Mouse (Mus musculus) embryonic facial prominence, embryonic 12.5 days (tissue): ENCODE measurements around the gene Dlgap1. TPM values are rescaled to one million over a fixed set of nuclear protein-coding genes. Genes with fewer than 3 reads are reported as not detected.

Experiments
- ATAC-seq: fragments of 200-750 bp; cut with Nextera tagmentation; 2 replicates; pipeline ENCODE4 v1.8.0; 2017; ENCODE audit not compliant: insufficient number of reproducible peaks, insufficient read depth, low FRiP score, low TSS enrichment
- H3K27ac ChIP-seq: fragments of 300-500 bp; sonication (generic); 2 replicates; pipeline ENCODE4 v1.5.1; 2016; ENCODE audit warnings: mild to moderate bottlenecking
- H3K27me3 ChIP-seq: fragments of 300-500 bp; sonication (generic); 2 replicates; pipeline ENCODE4 v1.6.1; 2016; ENCODE audit warnings: mild to moderate bottlenecking, moderate library complexity
- H3K36me3 ChIP-seq: fragments of 300-500 bp; sonication (generic); 2 replicates; pipeline ENCODE4 v1.6.1; 2016; ENCODE audit warnings: mild to moderate bottlenecking
- H3K4me1 ChIP-seq: fragments of 300-500 bp; sonication (generic); 2 replicates; pipeline ENCODE4 v1.6.1; 2016
- H3K4me2 ChIP-seq: fragments of 300-500 bp; sonication (generic); replicated peaks from 2 replicates; pipeline ENCODE4 v1.6.1; 2016; ENCODE audit warnings: mild to moderate bottlenecking, moderate library complexity
- H3K4me3 ChIP-seq: fragments of 300-500 bp; sonication (generic); 2 replicates; pipeline ENCODE4 v1.5.1; 2016; ENCODE audit warnings: mild to moderate bottlenecking
- H3K9ac ChIP-seq: fragments of 300-500 bp; sonication (generic); 2 replicates; pipeline ENCODE4 v1.6.1; 2016; ENCODE audit warnings: mild to moderate bottlenecking, moderate library complexity
- H3K9me3 ChIP-seq: fragments of 300-500 bp; sonication (generic); 2 replicates; pipeline ENCODE4 v1.6.1; 2016; ENCODE audit warnings: mild to moderate bottlenecking, moderate library complexity
- WGBS: fragments of 180-500 bp; shearing (Covaris S2); methylation state at CpG from one replicate; pipeline ENCODE4 v1.1.7; 2016; 5-methylcytosine and 5-hydroxymethylcytosine counted together
- polyA plus RNA-seq: library from polyadenylated mRNA; unstranded; fragments of >200 nt; fragmentation: Nextera tagmentation; extraction: Ambion mirVana; gene quantifications from 2 replicates; pipeline ENCODE4 v1.2.1, GENCODE M21; 2016

Gene Dlgap1
- polyA plus RNA-seq, 1 experiment from 2014 or later = 6.0 TPM

GRCm38 (mm10) chr17:70430452-70430787, 461.5 kb downstream of the Dlgap1 start:
- no peaks in the 10 kb centered on the region for H3K36me3 ChIP-seq
- WGBS = 22% methylated on average over 5 of the region's 5 CpGs
- no peak overlapping the region for H3K27ac ChIP-seq
- no peak overlapping the region for H3K4me2 ChIP-seq
- H3K9ac ChIP-seq = no peak overlapping the region
- H3K9me3 ChIP-seq = no peaks in the 10 kb centered on the region
- H3K4me3 ChIP-seq = no peak overlapping the region
- ATAC-seq = no peak
- no peaks in the 10 kb centered on the region for H3K4me1 ChIP-seq
- H3K27me3 ChIP-seq = no peaks in the 10 kb centered on the region

- no peak overlapping the region for H3K27ac ChIP-seq
- H3K4me2 ChIP-seq = no peak overlapping the region
- H3K4me3 ChIP-seq = no peak overlapping the region
- H3K9ac ChIP-seq = no peak overlapping the region
- no peak for ATAC-seq
- H3K36me3 ChIP-seq = no peaks in the 10 kb centered on the region
- H3K27me3 ChIP-seq = no peaks in the 10 kb centered on the region
- WGBS = 78% methylated on average over 5 of the region's 5 CpGs
- H3K9me3 ChIP-seq = no peaks in the 10 kb centered on the region
- H3K4me1 ChIP-seq = no peaks in the 10 kb centered on the region
Measured at GRCm38 (mm10) chr17:70432834-70433233, 464.0 kb downstream of the Dlgap1 start.

DNA sequence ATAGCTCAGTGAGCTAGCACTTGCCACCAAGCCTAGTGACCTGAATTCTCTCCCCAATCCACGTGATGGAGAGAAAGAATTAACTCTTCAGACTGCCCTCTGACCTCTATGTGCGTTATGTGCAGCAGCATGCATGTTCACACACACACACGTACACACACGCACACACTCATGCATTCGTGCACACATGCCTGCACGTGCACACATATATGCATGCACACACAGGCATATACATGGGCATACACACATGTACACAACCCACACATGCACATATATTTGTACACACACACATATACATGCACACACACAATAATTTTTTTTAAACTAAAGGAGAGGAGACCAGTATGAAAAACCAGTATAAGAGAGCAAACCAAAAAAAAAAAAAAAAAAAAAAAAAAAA, 465.7 kb downstream of the Dlgap1 start:
- no peak overlapping the region for H3K4me2 ChIP-seq
- WGBS = 87% methylated on average over 6 of the region's 6 CpGs
- ATAC-seq = peak; percentile 64; the same call in 1 of the 2 replicates
- H3K27ac ChIP-seq = no peak overlapping the region
- no peak overlapping the region for H3K4me3 ChIP-seq
- H3K9me3 ChIP-seq = no peaks in the 10 kb centered on the region
- no peaks in the 10 kb centered on the region for H3K36me3 ChIP-seq
- no peaks in the 10 kb centered on the region for H3K4me1 ChIP-seq
- H3K9ac ChIP-seq = no peak overlapping the region
- H3K27me3 ChIP-seq = no peaks in the 10 kb centered on the region

DNA sequence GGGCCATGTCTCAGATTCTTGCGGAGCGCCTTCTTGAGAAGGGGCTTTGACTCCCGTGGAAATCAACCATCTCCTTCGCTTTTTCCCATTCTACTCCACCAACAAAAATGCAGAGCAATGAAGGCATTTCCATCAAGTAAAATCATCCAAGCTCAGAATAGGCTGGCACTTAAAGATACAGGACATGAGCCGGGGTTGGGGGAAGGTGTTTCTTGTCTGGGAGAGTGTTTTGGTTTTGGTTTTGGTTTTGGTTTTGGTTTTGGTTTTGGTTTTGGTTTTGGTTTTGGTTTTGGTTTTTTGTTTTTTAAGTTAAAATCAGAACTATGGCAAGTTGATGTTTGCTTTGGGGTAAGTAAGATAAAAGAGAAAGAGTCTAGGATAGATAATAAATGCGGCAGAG, 466.7 kb downstream of the Dlgap1 start:
- ATAC-seq = no peak
- no peak overlapping the region for H3K9ac ChIP-seq
- H3K36me3 ChIP-seq = no peaks in the 10 kb centered on the region
- no peak overlapping the region for H3K27ac ChIP-seq
- no peaks in the 10 kb centered on the region for H3K27me3 ChIP-seq
- H3K4me2 ChIP-seq = no peak overlapping the region
- H3K4me1 ChIP-seq = no peaks in the 10 kb centered on the region
- no peaks in the 10 kb centered on the region for H3K9me3 ChIP-seq
- 83% methylated on average over 6 of the region's 6 CpGs for WGBS
- H3K4me3 ChIP-seq = no peak overlapping the region

GRCm38 (mm10) chr17:70437229-70437628, 468.4 kb downstream of the Dlgap1 start:
- Histone ChIP-seq H3K27ac (no peak overlapping the region), H3K9ac (no peak overlapping the region), H3K36me3 (no peaks in the 10 kb centered on the region), H3K4me2 (no peak overlapping the region), H3K4me3 (no peak overlapping the region), H3K4me1 (no peaks in the 10 kb centered on the region), H3K9me3 (no peaks in the 10 kb centered on the region), H3K27me3 (no peaks in the 10 kb centered on the region)
- no peak for ATAC-seq
- 77% methylated on average over 5 of the region's 5 CpGs for WGBS

- H3K9ac ChIP-seq = no peak overlapping the region
- ATAC-seq = no peak
- no peak overlapping the region for H3K27ac ChIP-seq
- no peaks in the 10 kb centered on the region for H3K4me1 ChIP-seq
- no peak overlapping the region for H3K4me2 ChIP-seq
- no peaks in the 10 kb centered on the region for H3K27me3 ChIP-seq
- no peaks in the 10 kb centered on the region for H3K9me3 ChIP-seq
- 91% methylated on average over 14 of the region's 14 CpGs for WGBS
- H3K36me3 ChIP-seq = no peaks in the 10 kb centered on the region
- H3K4me3 ChIP-seq = no peak overlapping the region
Measured at GRCm38 (mm10) chr17:70442976-70443375, 474.1 kb downstream of the Dlgap1 start.

GRCm38 (mm10) chr17:70446451-70446850, 477.6 kb downstream of the Dlgap1 start:
- Histone ChIP-seq H3K4me3 (no peak overlapping the region), H3K4me1 (no peaks in the 10 kb centered on the region), H3K4me2 (no peak overlapping the region), H3K9me3 (no peaks in the 10 kb centered on the region), H3K27ac (no peak overlapping the region), H3K36me3 (no peaks in the 10 kb centered on the region), H3K27me3 (no peaks in the 10 kb centered on the region), H3K9ac (no peak overlapping the region)
- WGBS = 86% methylated on average over 8 of the region's 8 CpGs
- ATAC-seq = no peak

GRCm38 (mm10) chr17:70455036-70455435, 486.2 kb downstream of the Dlgap1 start:
- Histone ChIP-seq H3K27me3 (no peaks in the 10 kb centered on the region), H3K9me3 (no peaks in the 10 kb centered on the region), H3K4me1 (no peaks in the 10 kb centered on the region), H3K9ac (no peak overlapping the region), H3K36me3 (no peaks in the 10 kb centered on the region), H3K27ac (no peak overlapping the region), H3K4me2 (no peak overlapping the region), H3K4me3 (no peak overlapping the region)
- 92% methylated on average over 7 of the region's 7 CpGs for WGBS
- ATAC-seq = no peak

- H3K27me3 ChIP-seq = no peaks in the 10 kb centered on the region
- H3K4me3 ChIP-seq = no peak overlapping the region
- H3K4me1 ChIP-seq = no peaks in the 10 kb centered on the region
- H3K9ac ChIP-seq = no peak overlapping the region
- H3K27ac ChIP-seq = no peak overlapping the region
- WGBS = 62% methylated on average over 1 of the region's 1 CpGs
- no peaks in the 10 kb centered on the region for H3K36me3 ChIP-seq
- H3K4me2 ChIP-seq = no peak overlapping the region
- no peak for ATAC-seq
- no peaks in the 10 kb centered on the region for H3K9me3 ChIP-seq
Measured at GRCm38 (mm10) chr17:70457103-70457502, 488.2 kb downstream of the Dlgap1 start.

DNA sequence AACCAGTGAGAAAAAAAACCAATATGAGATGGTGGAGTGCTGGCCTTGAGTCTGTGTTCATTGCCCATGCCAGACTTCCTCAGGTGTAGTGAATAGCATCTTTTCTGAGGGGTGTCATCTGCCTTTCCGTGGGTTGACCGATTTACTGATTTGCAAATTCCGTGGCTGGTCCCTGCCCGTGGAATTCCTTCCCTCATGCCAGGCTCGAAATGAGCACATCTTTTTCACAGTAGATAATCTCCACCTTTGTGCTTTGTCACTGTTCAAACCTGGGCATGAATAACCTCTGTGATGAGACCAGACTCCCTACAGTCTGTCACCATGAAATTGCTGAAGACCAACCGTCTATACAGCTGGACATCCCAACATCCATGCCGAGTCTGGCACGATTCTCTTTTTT, 493.4 kb downstream of the Dlgap1 start:
- no peaks in the 10 kb centered on the region for H3K36me3 ChIP-seq
- no peaks in the 10 kb centered on the region for H3K9me3 ChIP-seq
- ATAC-seq = no peak
- H3K27ac ChIP-seq = no peak overlapping the region
- WGBS = 80% methylated on average over 8 of the region's 8 CpGs
- no peaks in the 10 kb centered on the region for H3K4me1 ChIP-seq
- no peak overlapping the region for H3K9ac ChIP-seq
- H3K27me3 ChIP-seq = no peaks in the 10 kb centered on the region
- no peak overlapping the region for H3K4me2 ChIP-seq
- H3K4me3 ChIP-seq = no peak overlapping the region

DNA sequence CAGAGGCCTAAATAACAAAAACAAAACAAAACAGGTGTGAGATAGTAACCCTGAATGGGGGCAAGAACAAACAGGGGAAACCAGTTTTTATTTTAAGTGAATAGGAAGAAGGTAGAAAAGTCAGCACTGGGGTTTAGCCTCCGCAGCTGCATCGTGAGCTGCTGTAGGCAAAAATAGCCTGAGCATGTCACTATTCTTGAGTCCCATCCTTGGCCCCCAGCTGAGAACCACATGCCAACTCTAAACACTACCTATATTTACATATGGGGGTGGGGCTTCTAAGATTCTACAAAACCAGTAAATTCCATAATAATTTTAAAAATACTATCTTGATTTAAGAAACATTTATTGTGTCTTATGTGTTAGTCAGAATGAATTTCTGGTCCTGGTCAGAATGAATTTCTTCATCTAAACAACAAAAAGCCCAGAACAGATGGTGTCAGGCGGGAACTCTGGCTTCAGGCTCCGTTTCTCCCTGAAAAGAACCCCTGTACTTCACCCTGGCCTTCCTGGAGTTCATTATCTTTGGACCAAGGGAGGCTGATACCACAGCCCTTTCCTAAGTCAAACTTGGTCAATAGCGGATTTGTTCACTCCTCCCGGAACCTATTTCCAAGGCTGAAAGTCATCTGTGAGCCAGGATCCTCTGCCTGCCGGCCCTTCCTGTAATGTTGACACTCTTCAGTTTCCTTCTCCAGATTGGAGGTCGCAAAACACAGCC, 494.1 kb downstream of the Dlgap1 start:
- no peaks in the 10 kb centered on the region for H3K9me3 ChIP-seq
- H3K9ac ChIP-seq = no peak overlapping the region
- no peak for ATAC-seq
- H3K36me3 ChIP-seq = no peaks in the 10 kb centered on the region
- H3K4me2 ChIP-seq = no peak overlapping the region
- H3K27me3 ChIP-seq = no peaks in the 10 kb centered on the region
- no peaks in the 10 kb centered on the region for H3K4me1 ChIP-seq
- 57% methylated on average over 8 of the region's 8 CpGs for WGBS
- H3K27ac ChIP-seq = no peak overlapping the region
- H3K4me3 ChIP-seq = no peak overlapping the region

DNA sequence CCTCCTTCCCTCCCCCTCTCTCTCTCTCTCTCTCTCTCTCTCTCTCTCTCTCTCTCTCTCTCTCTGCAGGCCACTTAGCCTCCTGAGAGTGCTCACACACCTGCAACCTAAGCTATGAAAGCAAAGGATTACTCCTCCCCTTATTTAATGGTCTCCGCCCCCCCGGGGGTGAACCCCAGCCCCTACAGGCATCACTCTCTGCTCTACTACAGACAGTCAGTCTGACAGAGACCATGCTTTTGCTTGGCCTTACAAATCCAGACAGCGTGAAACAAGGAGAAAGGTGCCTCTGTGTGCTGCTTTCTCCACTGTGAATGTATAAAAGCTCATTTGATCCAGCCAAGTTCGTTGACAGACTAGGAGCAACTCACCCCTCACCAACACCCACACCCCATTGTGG, 497.5 kb downstream of the Dlgap1 start:
- Histone ChIP-seq H3K4me3 (no peak overlapping the region), H3K36me3 (no peaks in the 10 kb centered on the region), H3K27me3 (no peaks in the 10 kb centered on the region), H3K9ac (no peak overlapping the region), H3K4me1 (no peaks in the 10 kb centered on the region), H3K27ac (no peak overlapping the region), H3K9me3 (no peaks in the 10 kb centered on the region), H3K4me2 (no peak overlapping the region)
- peak; percentile 47; the same call in 1 of the 2 replicates for ATAC-seq
- WGBS = 24% methylated on average over 4 of the region's 4 CpGs

GRCm38 (mm10) chr17:70470970-70471371, 502.1 kb downstream of the Dlgap1 start:
- 66% methylated on average over 7 of the region's 7 CpGs for WGBS
- no peak for ATAC-seq
- no peaks in the 10 kb centered on the region for H3K27me3 ChIP-seq

More at GRCm38 (mm10) chr17:70470970-70471371, 502.1 kb downstream of the Dlgap1 start:
- H3K4me1 ChIP-seq = no peaks in the 10 kb centered on the region
- no peak overlapping the region for H3K4me2 ChIP-seq
- H3K9me3 ChIP-seq = no peaks in the 10 kb centered on the region
- no peak overlapping the region for H3K9ac ChIP-seq
- H3K36me3 ChIP-seq = no peaks in the 10 kb centered on the region
- no peak overlapping the region for H3K4me3 ChIP-seq
- no peak overlapping the region for H3K27ac ChIP-seq
